Mouse (Mus musculus) liver, adult 2 months (tissue): ENCODE measurements around the gene Lpp.

Source experiments
- CTCF ChIP-seq: fragments of 200-500 bp; IDR thresholded peaks from 2 replicates; pipeline ENCODE4 v1.5.1; 2011; ENCODE audit warnings: low read depth, low read length, control low read depth
- POLR2A ChIP-seq: fragments of 200-500 bp; IDR thresholded peaks from 2 replicates; pipeline ENCODE4 v1.6.1; 2011; ENCODE audit warnings: low read length, control low read depth; ENCODE audit not compliant: insufficient read depth; ENCODE audit errors: extremely low read depth

DNA sequence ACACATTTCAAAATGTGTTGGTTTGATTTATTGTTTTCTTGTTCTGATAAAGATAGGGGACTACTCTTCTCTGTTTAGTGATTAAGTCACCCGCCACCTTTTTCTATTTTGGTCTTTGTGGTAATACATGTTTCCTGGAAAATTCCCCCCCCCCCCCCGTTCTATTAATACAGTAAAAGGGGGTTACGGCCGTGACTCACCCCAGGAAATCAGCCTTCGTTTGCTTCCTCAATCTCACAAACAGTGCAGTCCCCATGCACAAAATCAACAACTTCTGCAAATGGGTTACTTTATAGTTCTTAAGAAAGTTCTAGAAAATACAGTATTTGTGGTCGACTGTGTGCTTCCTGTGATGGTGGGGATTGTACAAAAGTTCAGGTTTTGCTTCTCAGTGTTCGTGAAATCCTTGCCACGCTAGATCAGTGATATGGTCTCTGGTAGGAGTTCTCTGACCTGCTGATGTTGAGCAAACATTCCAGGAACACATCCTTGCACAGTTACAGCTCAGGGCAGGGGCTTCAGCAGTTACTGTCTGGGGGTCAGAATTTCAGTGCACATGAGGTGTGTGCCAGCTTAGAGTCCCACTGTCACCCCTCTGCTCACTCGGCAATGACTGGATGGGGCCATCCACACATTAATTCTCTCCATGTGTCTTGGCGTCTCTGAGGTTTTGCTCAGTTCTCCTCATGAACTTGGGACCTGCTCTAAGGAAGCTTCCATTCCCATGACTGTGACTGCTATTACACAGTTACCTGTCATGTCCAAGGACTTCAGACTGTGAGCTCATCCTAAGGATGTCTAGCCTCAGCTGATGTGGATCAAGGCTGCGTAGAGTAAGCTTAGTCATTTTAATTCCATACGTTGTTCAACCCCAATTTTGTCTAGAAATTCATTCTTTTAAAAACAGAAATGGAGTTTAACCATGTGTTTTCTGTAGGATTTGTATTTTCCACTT is 236.2 kb downstream of the Lpp start:
- no peak for TF ChIP-seq POLR2A
- no peak for TF ChIP-seq CTCF
